Mouse (Mus musculus): ENCODE measurements at regions not wholly inside any gene's neighbourhood (a gene's known extent, or its start where the extent isn't known, plus 50 kb on each side); places are given as distances from the start of the nearest gene placed in this dataset.

- Histone ChIP-seq H3K4me3 (ENCODE audit: insufficient read depth, low read depth, low read length) (no peak overlapping the region), H3K4me1 (ENCODE audit: control insufficient read depth, insufficient read depth, low read length) (peaks cover 13% of the 10 kb centered on the region; the same call in 1 of the 2 replicates), H3K27me3 (replicated peaks; ENCODE audit: control insufficient read depth, insufficient read depth, low read length) (no peaks in the 10 kb centered on the region), H3K27ac (ENCODE audit: insufficient read depth, low read depth, low read length) (no peak overlapping the region; the same call in 1 of the 2 replicates), H3K36me3 (ENCODE audit: control insufficient read depth, insufficient read depth, low read length) (no peaks in the 10 kb centered on the region)
- DNase-seq, result peak; percentile 91
- TF ChIP-seq POLR2A (IDR thresholded peaks at IDR 0.05; ENCODE audit: low read depth, low read length) (no peak), CTCF (conservative IDR thresholded peaks at IDR 0.05; ENCODE audit: insufficient read depth, insufficient read length, low read depth, low read length) (peak; percentile 86)
- under 1% methylated on average over 6 of the region's 6 CpGs for WGBS
Observed at GRCm38 (mm10) chr15:6238133-6238532, 61.5 kb upstream of the Dab2 start.

GRCm38 (mm10) chr15:6238755-6239154 is 60.8 kb upstream of the Dab2 start:
- no peak overlapping the region for H3K4me3 ChIP-seq (ENCODE audit: insufficient read depth, low read depth, low read length)
- H3K36me3 ChIP-seq (ENCODE audit: control insufficient read depth, insufficient read depth, low read length), result no peaks in the 10 kb centered on the region
- WGBS, result 88% methylated on average over 3 of the region's 3 CpGs
- no peak overlapping the region for H3K27ac ChIP-seq (ENCODE audit: insufficient read depth, low read depth, low read length)
- peaks cover 13% of the 10 kb centered on the region; the same call in 1 of the 2 replicates for H3K4me1 ChIP-seq (ENCODE audit: control insufficient read depth, insufficient read depth, low read length)
- H3K27me3 ChIP-seq (replicated peaks; ENCODE audit: control insufficient read depth, insufficient read depth, low read length), result no peaks in the 10 kb centered on the region
- TF ChIP-seq CTCF (conservative IDR thresholded peaks at IDR 0.05; ENCODE audit: insufficient read depth, insufficient read length, low read depth, low read length), result no peak
- no peak for DNase-seq

GRCm38 (mm10) chr15:6242132-6242531 is 57.5 kb upstream of the Dab2 start:
- Histone ChIP-seq H3K27me3 (replicated peaks; ENCODE audit: control insufficient read depth, insufficient read depth, low read length) (no peaks in the 10 kb centered on the region), H3K4me1 (ENCODE audit: control insufficient read depth, insufficient read depth, low read length) (peaks cover 13% of the 10 kb centered on the region; the same call in 1 of the 2 replicates), H3K4me3 (ENCODE audit: insufficient read depth, low read depth, low read length) (no peak overlapping the region), H3K36me3 (ENCODE audit: control insufficient read depth, insufficient read depth, low read length) (no peaks in the 10 kb centered on the region), H3K27ac (ENCODE audit: insufficient read depth, low read depth, low read length) (no peak overlapping the region)
- WGBS, result 48% methylated on average over 4 of the region's 4 CpGs
- DNase-seq, result peak; percentile 54
- no peak for TF ChIP-seq POLR2A (IDR thresholded peaks at IDR 0.05; ENCODE audit: low read depth, low read length)
- no peak for TF ChIP-seq CTCF (conservative IDR thresholded peaks at IDR 0.05; ENCODE audit: insufficient read depth, insufficient read length, low read depth, low read length)

- Histone ChIP-seq H3K4me1 (ENCODE audit: control insufficient read depth, insufficient read depth, low read length) (peaks cover 5% of the 10 kb centered on the region; the same call in 1 of the 2 replicates), H3K27me3 (replicated peaks; ENCODE audit: control insufficient read depth, insufficient read depth, low read length) (no peaks in the 10 kb centered on the region), H3K27ac (ENCODE audit: insufficient read depth, low read depth, low read length) (peak overlapping the region; percentile 71), H3K4me3 (ENCODE audit: insufficient read depth, low read depth, low read length) (no peak overlapping the region), H3K36me3 (ENCODE audit: control insufficient read depth, insufficient read depth, low read length) (no peaks in the 10 kb centered on the region)
- peak; percentile 87 for DNase-seq
- WGBS, result 53% methylated on average over 7 of the region's 7 CpGs
- no peak for TF ChIP-seq CTCF (conservative IDR thresholded peaks at IDR 0.05; ENCODE audit: insufficient read depth, insufficient read length, low read depth, low read length)
- TF ChIP-seq POLR2A (IDR thresholded peaks at IDR 0.05; ENCODE audit: low read depth, low read length), result no peak
Observed at GRCm38 (mm10) chr15:6244401-6244800, 55.2 kb upstream of the Dab2 start.

- Histone ChIP-seq H3K27ac (ENCODE audit: insufficient read depth, low read depth, low read length) (no peak overlapping the region), H3K4me3 (ENCODE audit: insufficient read depth, low read depth, low read length) (no peak overlapping the region), H3K27me3 (replicated peaks; ENCODE audit: control insufficient read depth, insufficient read depth, low read length) (no peaks in the 10 kb centered on the region), H3K36me3 (ENCODE audit: control insufficient read depth, insufficient read depth, low read length) (no peaks in the 10 kb centered on the region), H3K4me1 (ENCODE audit: control insufficient read depth, insufficient read depth, low read length) (peaks cover 5% of the 10 kb centered on the region; the same call in 1 of the 2 replicates)
- peak; percentile 68 for DNase-seq
- TF ChIP-seq CTCF (conservative IDR thresholded peaks at IDR 0.05; ENCODE audit: insufficient read depth, insufficient read length, low read depth, low read length), result no peak
- no peak for TF ChIP-seq POLR2A (IDR thresholded peaks at IDR 0.05; ENCODE audit: low read depth, low read length)
- 48% methylated on average over 9 of the region's 9 CpGs for WGBS
Observed at GRCm38 (mm10) chr15:6245950-6246894, 53.4 kb upstream of the Dab2 start.

- H3K36me3 ChIP-seq (ENCODE audit: control insufficient read depth, insufficient read depth, low read length), result no peaks in the 10 kb centered on the region
- H3K4me3 ChIP-seq (ENCODE audit: insufficient read depth, low read depth, low read length), result no peak overlapping the region
- 73% methylated on average over 4 of the region's 4 CpGs for WGBS
- TF ChIP-seq CTCF (conservative IDR thresholded peaks at IDR 0.05; ENCODE audit: insufficient read depth, insufficient read length, low read depth, low read length) (no peak), POLR2A (IDR thresholded peaks at IDR 0.05; ENCODE audit: low read depth, low read length) (no peak)
- no peak for DNase-seq
- H3K4me1 ChIP-seq (ENCODE audit: control insufficient read depth, insufficient read depth, low read length), result no peaks in the 10 kb centered on the region; the same call in 1 of the 2 replicates
- no peaks in the 10 kb centered on the region for H3K27me3 ChIP-seq (replicated peaks; ENCODE audit: control insufficient read depth, insufficient read depth, low read length)
- H3K27ac ChIP-seq (ENCODE audit: insufficient read depth, low read depth, low read length), result no peak overlapping the region
Observed at GRCm38 (mm10) chr15:6248470-6248869, 51.1 kb upstream of the Dab2 start.

Measured in kidney, adult 2 months (tissue).